Mouse (Mus musculus) myocyte (in vitro differentiated cells): ENCODE measurements at regions not wholly inside any gene's neighbourhood (a gene's known extent, or its start where the extent isn't known, plus 50 kb on each side); places are given as distances from the start of the nearest gene placed in this dataset.

Source experiments
- H3K27me3 ChIP-seq: one replicate; pipeline ENCODE4 v1.6.1; 2011; ENCODE audit not compliant: control insufficient read depth, insufficient read depth, insufficient read length
- H3K36me3 ChIP-seq: one replicate; pipeline ENCODE4 v1.6.1; 2011; ENCODE audit not compliant: control insufficient read depth, insufficient read depth
- H3K4me2 ChIP-seq: one replicate; pipeline ENCODE4 v1.6.1; 2011; ENCODE audit warnings: low read depth, control low read depth
- H3K4me3 ChIP-seq: one replicate; pipeline ENCODE4 v1.5.1; 2011; ENCODE audit warnings: mild to moderate bottlenecking, control low read depth, moderate library complexity
- H3K79me2 ChIP-seq: one replicate; pipeline ENCODE4 v1.6.1; 2011; ENCODE audit not compliant: control insufficient read depth, insufficient read depth
- H3ac ChIP-seq: one replicate; pipeline ENCODE4 v1.6.1; 2011; ENCODE audit not compliant: control insufficient read depth, insufficient read length
- CEBPB ChIP-seq: IDR thresholded peaks from 2 replicates; pipeline ENCODE4 v1.6.1; 2011; ENCODE audit warnings: mild to moderate bottlenecking, moderate library complexity; ENCODE audit not compliant: poor library complexity, insufficient read depth, severe bottlenecking
- E2F4 ChIP-seq: IDR thresholded peaks from one replicate; pipeline ENCODE4 v1.6.1; 2011; ENCODE audit warnings: mild to moderate bottlenecking, control low read depth, moderate library complexity; ENCODE audit not compliant: insufficient read depth
- MAX ChIP-seq: IDR thresholded peaks from one replicate; pipeline ENCODE4 v1.6.1; 2011; ENCODE audit warnings: low read depth, mild to moderate bottlenecking, control low read depth
- MYOD1 ChIP-seq, 3 experiments: IDR thresholded peaks; one replicate each; pipeline ENCODE4 v1.6.1; 2011; ENCODE audit warnings: control low read depth in 2 of 3, low read depth in 2 of 3, mild to moderate bottlenecking in 2 of 3, moderate library complexity in 1 of 3; ENCODE audit not compliant: insufficient read length in 2 of 3, control insufficient read depth in 1 of 3
- MYOG ChIP-seq, 3 experiments: IDR thresholded peaks; one replicate each; pipeline ENCODE4 v1.6.1; 2011; ENCODE audit warnings: control low read depth in 2 of 3, low read depth in 2 of 3, mild to moderate bottlenecking in 2 of 3; ENCODE audit not compliant: insufficient read length in 2 of 3, control insufficient read depth in 1 of 3, insufficient read depth in 1 of 3
- POLR2A ChIP-seq: IDR thresholded peaks from one replicate; pipeline ENCODE4 v1.6.1; 2011; ENCODE audit warnings: low read depth, mild to moderate bottlenecking, control low read depth, moderate library complexity; ENCODE audit not compliant: insufficient read length
- POLR2AphosphoS2 ChIP-seq: IDR thresholded peaks from one replicate; pipeline ENCODE4 v1.6.1; 2011; ENCODE audit warnings: low read depth, control low read depth; ENCODE audit not compliant: insufficient read length
- REST ChIP-seq: IDR thresholded peaks from one replicate; pipeline ENCODE4 v1.6.1; 2011; ENCODE audit warnings: mild to moderate bottlenecking, control low read depth, moderate library complexity; ENCODE audit not compliant: insufficient read depth, insufficient read length
- SRF ChIP-seq: IDR thresholded peaks from one replicate; pipeline ENCODE4 v1.6.1; 2011; ENCODE audit warnings: low read depth; ENCODE audit not compliant: control insufficient read depth, insufficient read length
- TCF12 ChIP-seq: IDR thresholded peaks from one replicate; pipeline ENCODE4 v1.6.1; 2011; ENCODE audit warnings: mild to moderate bottlenecking, control low read depth; ENCODE audit not compliant: poor library complexity, insufficient read depth, severe bottlenecking
- TCF3 ChIP-seq: IDR thresholded peaks from one replicate; pipeline ENCODE4 v1.6.1; 2011; ENCODE audit warnings: low read depth, control low read depth; ENCODE audit not compliant: insufficient read length
- USF1 ChIP-seq: IDR thresholded peaks from one replicate; pipeline ENCODE4 v1.6.1; 2011; ENCODE audit warnings: low read depth, mild to moderate bottlenecking, control low read depth, moderate library complexity

- H3K27me3 ChIP-seq, result no peaks in the 10 kb centered on the region
- no peaks in the 10 kb centered on the region for H3K79me2 ChIP-seq
- H3ac ChIP-seq, result no peak overlapping the region
- H3K4me2 ChIP-seq, result no peak overlapping the region
- H3K4me3 ChIP-seq, result no peak overlapping the region
- TF ChIP-seq USF1 (no peak), MYOD1 (IDR thresholded peaks at IDR 0.05; ENCODE audit: control insufficient read depth in 1 of 3, insufficient read length in 2 of 3, low read depth in 2 of 3) (no peak), TCF12 (no peak), REST (no peak), SRF (no peak), POLR2AphosphoS2 (no peak), MAX (no peak), MYOG (IDR thresholded peaks at IDR 0.05; ENCODE audit: control insufficient read depth in 1 of 3, insufficient read depth in 1 of 3, insufficient read length in 2 of 3, low read depth in 2 of 3) (no peak), POLR2A (no peak), CEBPB (no peak)
- no peaks in the 10 kb centered on the region for H3K36me3 ChIP-seq
Observed at GRCm38 (mm10) chr15:25296714-25297113, 116.8 kb downstream of the Basp1 start.

GRCm38 (mm10) chr15:25295753-25296152 lies 117.8 kb downstream of the Basp1 start:
- TF ChIP-seq MAX (no peak), E2F4 (no peak), POLR2A (no peak), CEBPB (no peak), TCF3 (no peak), MYOG (IDR thresholded peaks at IDR 0.05; ENCODE audit: control insufficient read depth in 1 of 3, insufficient read depth in 1 of 3, insufficient read length in 2 of 3, low read depth in 2 of 3) (no peak), SRF (no peak)
- H3K4me2 ChIP-seq, result no peak overlapping the region

GRCm38 (mm10) chr15:25291231-25291691 lies 122.3 kb downstream of the Basp1 start:
- H3K79me2 ChIP-seq, result no peaks in the 10 kb centered on the region

More at GRCm38 (mm10) chr15:25295753-25296152, 117.8 kb downstream of the Basp1 start:
- Histone ChIP-seq H3ac (no peak overlapping the region), H3K36me3 (no peaks in the 10 kb centered on the region), H3K4me3 (no peak overlapping the region), H3K79me2 (no peaks in the 10 kb centered on the region), H3K27me3 (no peaks in the 10 kb centered on the region)

GRCm38 (mm10) chr15:25287850-25288249 lies 125.7 kb downstream of the Basp1 start:
- Histone ChIP-seq H3K36me3 (no peaks in the 10 kb centered on the region), H3K27me3 (no peaks in the 10 kb centered on the region), H3ac (no peak overlapping the region), H3K4me2 (no peak overlapping the region), H3K4me3 (no peak overlapping the region), H3K79me2 (no peaks in the 10 kb centered on the region)
- no peak for TF ChIP-seq E2F4
- TF ChIP-seq USF1, result peak; percentile 10

More at GRCm38 (mm10) chr15:25291231-25291691, 122.3 kb downstream of the Basp1 start:
- Histone ChIP-seq H3K27me3 (no peaks in the 10 kb centered on the region), H3ac (no peak overlapping the region), H3K4me2 (no peak overlapping the region), H3K4me3 (no peak overlapping the region), H3K36me3 (no peaks in the 10 kb centered on the region)
- TF ChIP-seq MAX (no peak), MYOG (IDR thresholded peaks at IDR 0.05; ENCODE audit: control insufficient read depth in 1 of 3, insufficient read depth in 1 of 3, insufficient read length in 2 of 3, low read depth in 2 of 3) (no peak), REST (no peak), TCF12 (no peak), MYOD1 (IDR thresholded peaks at IDR 0.05; ENCODE audit: control insufficient read depth in 1 of 3, insufficient read length in 2 of 3, low read depth in 2 of 3) (no peak), POLR2AphosphoS2 (no peak), USF1 (no peak), TCF3 (no peak), SRF (no peak), CEBPB (no peak), E2F4 (no peak), POLR2A (no peak)

- Histone ChIP-seq H3K4me3 (no peak overlapping the region), H3K4me2 (peak overlapping the region; percentile 47), H3K27me3 (no peaks in the 10 kb centered on the region), H3ac (no peak overlapping the region), H3K79me2 (no peaks in the 10 kb centered on the region), H3K36me3 (no peaks in the 10 kb centered on the region)
- TF ChIP-seq TCF3, result no peak
- peak; percentile 64; the same call in 1 of the 2 replicates for TF ChIP-seq CEBPB
Observed at GRCm38 (mm10) chr15:25284354-25285199, 129.0 kb downstream of the Basp1 start.
